Mouse (Mus musculus) stomach, postnatal 0 days (tissue): ENCODE measurements around the gene Zfp512b.

Experiments
- CTCF ChIP-seq: IDR thresholded peaks from 2 replicates; pipeline ENCODE4 v1.5.1; 2016; ENCODE audit warnings: antibody characterized with exemption, low read depth, mild to moderate bottlenecking, moderate library complexity
- EP300 ChIP-seq: optimal IDR thresholded peaks from 2 replicates; pipeline ENCODE3; 2016; ENCODE audit warnings: antibody characterized with exemption

DNA sequence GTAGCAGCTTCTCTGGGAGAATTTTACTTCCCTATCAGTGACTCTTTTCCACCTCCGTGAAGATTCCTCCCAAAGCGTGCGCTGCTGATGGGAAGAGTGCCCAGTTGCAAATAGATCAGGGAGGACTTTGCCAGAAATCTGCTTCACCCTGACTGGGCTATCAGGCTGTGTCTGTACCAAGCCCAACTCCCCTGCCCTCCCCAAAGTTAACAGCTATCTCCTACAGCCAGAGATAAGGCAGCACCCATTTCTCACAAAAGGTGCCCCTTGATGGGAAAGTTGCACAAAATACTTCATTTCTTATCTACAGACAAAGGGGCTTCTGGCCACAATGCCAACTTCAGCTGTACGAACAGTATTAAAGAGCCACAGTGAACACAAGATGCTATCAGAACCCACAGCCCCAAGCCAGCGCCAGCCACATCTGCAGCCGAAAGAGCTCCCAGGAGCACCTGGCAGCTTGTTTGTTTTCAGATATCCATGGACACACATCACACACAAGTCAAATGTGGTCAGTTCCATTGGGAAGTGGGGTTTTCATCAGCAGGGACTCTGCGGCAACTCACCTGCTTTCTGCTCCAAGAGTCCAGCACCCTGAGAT is 14.5 kb downstream of the Zfp512b start:
- TF ChIP-seq CTCF (no peak), EP300 (no peak)
